ENCODE assay signal across 17 mouse cellular contexts in the genomic region with DNA sequence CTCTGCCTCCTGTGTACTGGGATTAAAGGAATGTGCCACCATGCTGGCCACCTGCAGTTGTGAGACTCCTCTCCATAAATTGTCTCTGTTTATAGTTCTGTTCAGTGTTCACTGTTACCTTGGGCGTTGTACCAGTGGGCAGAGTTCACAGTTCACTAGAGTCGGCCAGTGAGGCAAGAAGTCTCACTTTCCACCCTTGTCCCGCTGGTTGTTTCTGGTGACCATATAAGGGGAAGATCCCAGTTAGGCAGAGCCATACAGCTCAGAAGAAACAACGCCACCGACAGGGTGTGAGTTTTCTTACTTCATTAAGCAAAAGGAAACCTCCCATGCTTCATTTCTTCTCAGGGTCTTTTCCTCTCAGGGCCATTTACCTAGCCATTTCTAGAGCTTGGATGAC. TPM values are rescaled to one million over a fixed set of nuclear protein-coding genes. Genes with fewer than 3 reads are reported as not detected.
DNase-seq lines count a peak whose midpoint lies in the region; ATAC-seq and TF ChIP-seq lines count a peak whose summit lies in the region.
"Had no signal": no experiment of that assay in that cellular context is flagged by ENCODE, and none has a peak within 500 bp of the region (broad histone marks: within the 10 kb centered on the region; RNA-seq: fewer than 3 reads in every experiment).

No protein-coding gene starts in this region.

- H3K4me3 ChIP-seq in stomach, embryonic 16.5 days (replicated peaks; ENCODE audit: low read length): no peak overlapping the region
- no peak overlapping the region for H3K4me3 ChIP-seq in stomach, postnatal 0 days (ENCODE audit: low read depth, low read length)
- no peak overlapping the region for H3K4me3 ChIP-seq in gastrocnemius, adult 2 months
- H3K4me3 ChIP-seq: heart, embryonic 13.5 days; hindbrain, embryonic 10.5 days; lung, embryonic 15.5 days; midbrain, embryonic 10.5 days had no signal

- no peaks in the 10 kb centered on the region for H3K9me3 ChIP-seq in stomach, embryonic 16.5 days (replicated peaks; ENCODE audit: control insufficient read depth, low read length)
- no peaks in the 10 kb centered on the region for H3K9me3 ChIP-seq in stomach, postnatal 0 days (ENCODE audit: control insufficient read depth, low read length)
- H3K9me3 ChIP-seq: heart, embryonic 13.5 days; hindbrain, embryonic 10.5 days; lung, embryonic 15.5 days; midbrain, embryonic 10.5 days had no signal

- WGBS in stomach, embryonic 16.5 days: 72% methylated on average over 5 of the region's 5 CpGs
- 74% methylated on average over 5 of the region's 5 CpGs for WGBS in stomach, postnatal 0 days

- no peaks in the 10 kb centered on the region for H3K4me1 ChIP-seq in stomach, embryonic 16.5 days (ENCODE audit: control insufficient read depth, insufficient read depth, low read length)
- no peaks in the 10 kb centered on the region for H3K4me1 ChIP-seq in stomach, postnatal 0 days (replicated peaks; ENCODE audit: control insufficient read depth, insufficient read depth)
- H3K4me1 ChIP-seq: heart, embryonic 13.5 days; hindbrain, embryonic 10.5 days; midbrain, embryonic 10.5 days had no signal

- no peak overlapping the region for H3K4me2 ChIP-seq in stomach, embryonic 16.5 days (ENCODE audit: low read depth, low read length)
- H3K4me2 ChIP-seq in stomach, postnatal 0 days (replicated peaks; ENCODE audit: low read depth): no peak overlapping the region
- H3K4me2 ChIP-seq: heart, embryonic 13.5 days; lung, embryonic 15.5 days had no signal

- H3K27ac ChIP-seq in stomach, embryonic 16.5 days (ENCODE audit: low read length): no peak overlapping the region
- H3K27ac ChIP-seq in stomach, postnatal 0 days (replicated peaks): no peak overlapping the region
- no peak overlapping the region for H3K27ac ChIP-seq in gastrocnemius, adult 2 months
- H3K27ac ChIP-seq: heart, embryonic 13.5 days; hindbrain, embryonic 10.5 days; lung, embryonic 15.5 days; midbrain, embryonic 10.5 days had no signal

- H3K36me3 ChIP-seq in stomach, embryonic 16.5 days (ENCODE audit: control insufficient read depth, insufficient read depth, low read length): no peaks in the 10 kb centered on the region
- H3K36me3 ChIP-seq in stomach, postnatal 0 days (ENCODE audit: control insufficient read depth, insufficient read depth, low read length): no peaks in the 10 kb centered on the region
- H3K36me3 ChIP-seq: heart, embryonic 13.5 days; hindbrain, embryonic 10.5 days; lung, embryonic 15.5 days; midbrain, embryonic 10.5 days had no signal

- no peak for DNase-seq in stomach, postnatal 0 days (ENCODE audit: low spot score)
- DNase-seq in kidney, adult 11 months: peak; percentile 47
- peak; percentile 29 for DNase-seq in kidney, postnatal 14 days
- no peak for DNase-seq in layer of hippocampus, postnatal 25 days (ENCODE audit: extremely low spot score in 1 of 2, low spot score in 1 of 2)
- no peak for DNase-seq in adrenal gland, postnatal 10 days
- no peak for DNase-seq in gastrocnemius, adult 2 months
- DNase-seq: cerebellum, adult 9-11 months; embryo, embryonic 11 days; gastrocnemius, postnatal 14 days; right cerebral cortex, postnatal 25 days had no signal

- intact Hi-C loops in gastrocnemius, adult 2 months (cut with DNase I): no loop called here

- H3K27me3 ChIP-seq in stomach, embryonic 16.5 days (ENCODE audit: control insufficient read depth, insufficient read depth, low read length): no peaks in the 10 kb centered on the region
- H3K27me3 ChIP-seq in stomach, postnatal 0 days (ENCODE audit: control insufficient read depth, insufficient read depth, low read length): no peaks in the 10 kb centered on the region
- H3K27me3 ChIP-seq: lung, embryonic 15.5 days; Patski had no signal

- no peak for TF ChIP-seq EP300 in stomach, postnatal 0 days (optimal IDR thresholded peaks at IDR 0.05)

- peak; percentile 31; the same call in 1 of the 2 replicates for ATAC-seq in stomach, embryonic 16.5 days (ENCODE audit: insufficient read depth, low FRiP score)
- ATAC-seq in stomach, postnatal 0 days (ENCODE audit: low FRiP score, low TSS enrichment): no peak
- ATAC-seq: forebrain, embryonic 16.5 days; Patski had no signal

- no peak overlapping the region for H3K9ac ChIP-seq in stomach, embryonic 16.5 days (ENCODE audit: low read length)
- no peak overlapping the region for H3K9ac ChIP-seq in stomach, postnatal 0 days (ENCODE audit: low read length)
- H3K9ac ChIP-seq: heart, embryonic 13.5 days; lung, embryonic 15.5 days had no signal

- no peak for TF ChIP-seq CTCF in stomach, postnatal 0 days (IDR thresholded peaks at IDR 0.05; ENCODE audit: low read depth)
- no peak for TF ChIP-seq CTCF in gastrocnemius, adult 2 months (IDR thresholded peaks at IDR 0.05)

RNA-seq across cellular contexts. Expression of gene Tmem243, which starts 8.0 kb away (rescaled TPM):
- polyA plus RNA-seq in stomach, embryonic 16.5 days (2015; fragmentation: Nextera tagmentation; extraction: Ambion mirVana): 6.9 and 7.9 TPM in 2 replicates
- 19.7 and 20.1 TPM in 2 replicates for polyA plus RNA-seq in stomach, postnatal 0 days (2015; fragmentation: Nextera tagmentation; extraction: Ambion mirVana)
- total RNA-seq in layer of hippocampus, postnatal 25 days (2021): 10 to 100 TPM in 1 of 2 experiments, 1 to 10 TPM in 1; 8.8 to 10.2 TPM
- 10 to 100 TPM; 26.2 to 26.8 TPM for total RNA-seq in adrenal gland, postnatal 10 days (2021)
- 1 to 10 TPM; 7.5 to 9.5 TPM for total RNA-seq in gastrocnemius, adult 2 months (2021)

RNA-seq across cellular contexts. Expression of gene Dmtf1, which starts 53.1 kb away (rescaled TPM):
- polyA plus RNA-seq in stomach, embryonic 16.5 days (2015; fragmentation: Nextera tagmentation; extraction: Ambion mirVana): 38.0 and 41.7 TPM in 2 replicates
- 9.5 and 10.7 TPM in 2 replicates for polyA plus RNA-seq in stomach, postnatal 0 days (2015; fragmentation: Nextera tagmentation; extraction: Ambion mirVana)
- 10 to 100 TPM; 47.0 to 49.8 TPM for total RNA-seq in layer of hippocampus, postnatal 25 days (2021)
- 10 to 100 TPM; 22.0 to 30.5 TPM for total RNA-seq in adrenal gland, postnatal 10 days (2021)
- 1 to 10 TPM; 9.5 to 10.0 TPM for total RNA-seq in gastrocnemius, adult 2 months (2021)

Comparison
In these comparisons a context has a peak if more than half of its experiments do, and no peak if none do; other contexts are left out.
1. DNase-seq: peak in kidney, adult 11 months (single experiment) and kidney, postnatal 14 days (single experiment); none in stomach, postnatal 0 days (single experiment), layer of hippocampus, postnatal 25 days (0 of 2), adrenal gland, postnatal 10 days (single experiment) and gastrocnemius, adult 2 months (single experiment).